Mouse (Mus musculus): ENCODE results near the gene Eif4a2.

GRCm38 (mm10) chr16:23117173-23117572 is 9.9 kb downstream of the Eif4a2 start:
- no peak for TF ChIP-seq CTCF (IDR thresholded peaks at IDR 0.05; ENCODE audit: insufficient read depth, low read length)
- no peak for TF ChIP-seq POLR2A (IDR thresholded peaks at IDR 0.05; ENCODE audit: borderline replicate concordance, extremely low read depth, low read depth, low read length)

All from lung, adult 2 months (tissue).